Mouse (Mus musculus): ENCODE measurements at regions not wholly inside any gene's neighbourhood (a gene's known extent, or its start where the extent isn't known, plus 50 kb on each side); places are given as distances from the start of the nearest gene placed in this dataset.

DNA sequence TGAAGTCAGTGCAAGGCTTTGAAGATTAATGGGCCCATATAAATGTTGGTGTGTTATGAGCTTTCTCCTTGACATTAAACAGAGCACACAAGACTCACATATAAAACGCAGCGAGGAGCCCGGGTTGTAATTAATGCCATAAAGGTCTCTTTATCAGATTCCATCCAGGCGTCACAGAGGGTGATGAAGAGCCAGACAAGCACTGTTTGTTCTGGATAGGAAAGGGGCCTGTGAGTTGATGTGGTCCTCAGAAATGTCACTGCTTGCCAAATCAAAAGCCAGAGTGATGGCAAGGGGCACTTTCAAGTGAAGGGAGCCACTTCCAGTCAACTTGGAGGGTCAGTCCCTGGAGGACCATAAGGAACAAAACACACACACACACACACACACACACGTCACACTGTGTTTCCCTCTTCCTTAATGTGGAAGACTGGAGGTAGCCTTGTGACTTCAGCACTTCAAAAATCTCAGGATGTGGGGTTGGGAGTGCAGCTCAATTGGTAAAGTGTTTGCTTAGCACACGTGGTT lies 142.1 kb downstream of the Psmg1 start:
- no peak for DNase-seq
- intact Hi-C loops (cut with DNase I), result loop anchor here (2.0 kb wide), 1 partner anchor 16 kb away; no protein-coding TSS in a partner anchor

DNA sequence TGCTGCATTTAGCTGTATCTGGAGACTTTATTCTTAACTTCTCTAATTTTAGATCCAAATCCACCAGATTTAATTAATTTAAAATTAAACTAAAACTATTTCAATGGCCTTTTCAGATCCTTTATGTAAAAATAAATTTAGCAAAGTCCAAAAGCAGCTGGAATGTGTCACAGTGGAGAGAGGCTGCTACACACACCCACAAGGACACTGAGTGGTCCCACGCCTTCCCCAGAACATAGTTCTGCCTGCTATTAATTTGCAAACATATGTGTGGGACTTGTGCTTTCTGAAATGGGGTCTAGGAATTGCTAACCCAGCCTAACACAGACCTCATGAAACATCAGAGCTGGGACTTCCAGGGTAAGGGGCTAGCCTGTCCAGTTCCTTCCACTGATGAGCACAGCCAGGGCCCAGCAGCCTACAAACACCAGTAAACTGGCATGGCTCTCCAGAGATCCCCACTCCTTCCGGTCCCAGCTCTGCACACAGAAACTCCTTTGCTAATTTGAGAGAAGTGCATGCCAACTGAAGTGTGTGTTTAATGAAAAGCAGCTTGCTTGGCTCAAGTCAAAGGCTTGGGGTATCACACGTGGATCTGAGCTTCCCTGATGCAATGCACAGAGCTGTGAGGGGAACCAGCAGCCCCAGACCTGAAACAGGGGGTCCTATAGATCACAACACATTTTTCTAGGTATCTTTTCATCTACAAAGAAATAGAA lies 142.8 kb downstream of the Psmg1 start:
- intact Hi-C loops (cut with DNase I), result loop anchor here (2.0 kb wide), 1 partner anchor 15 kb away; no protein-coding TSS in a partner anchor
- DNase-seq, result no peak

DNA sequence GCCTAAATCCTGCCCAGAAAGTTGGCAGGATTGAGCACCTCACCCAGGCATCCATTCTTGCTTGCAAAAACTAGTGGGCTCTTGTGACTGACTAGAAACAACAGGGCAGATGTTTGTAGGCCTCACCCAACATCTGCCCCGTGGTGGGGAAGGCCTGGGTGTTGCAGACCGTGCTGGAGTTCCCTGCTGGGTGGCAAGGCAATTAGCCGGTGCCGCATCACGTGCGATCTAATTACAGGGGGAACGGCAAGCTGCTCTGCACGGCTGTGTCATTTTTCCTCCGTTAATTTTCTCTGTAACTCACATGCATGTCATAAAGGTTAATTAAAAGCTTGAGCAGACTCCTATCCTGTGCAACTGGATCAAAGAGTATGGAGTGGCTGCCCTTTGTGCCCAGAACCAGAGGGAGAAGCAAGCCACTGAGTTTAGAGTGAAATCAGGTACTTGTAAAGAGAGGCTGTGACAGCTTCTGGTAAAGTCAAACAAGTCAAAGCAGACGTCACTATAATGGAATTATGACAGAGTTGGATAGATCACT lies 143.5 kb downstream of the Ets2 start:
- intact Hi-C loops (cut with DNase I), result no loop called here
- DNase-seq, result no peak

DNA sequence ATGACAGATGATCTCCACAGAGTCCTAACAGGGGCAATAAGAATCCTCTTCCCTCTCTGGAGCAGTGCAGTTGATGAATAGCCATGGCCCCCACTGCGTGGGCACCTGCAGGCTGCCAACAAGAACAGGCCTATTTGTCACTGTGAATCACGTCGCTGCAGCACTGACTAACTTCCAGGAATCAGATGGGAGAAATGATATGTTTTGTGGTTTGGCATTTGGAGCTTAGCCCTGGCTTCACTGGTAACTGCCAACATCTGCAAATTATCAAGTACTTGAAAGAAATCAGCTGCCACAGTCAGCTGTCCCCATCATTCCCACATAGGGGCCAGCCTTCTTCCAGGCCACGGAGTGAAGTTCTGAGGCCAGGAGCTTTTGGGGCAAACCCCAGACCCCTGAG lies 142.8 kb downstream of the Ets2 start:
- intact Hi-C loops (cut with DNase I), result no loop called here
- no peak for DNase-seq

DNA sequence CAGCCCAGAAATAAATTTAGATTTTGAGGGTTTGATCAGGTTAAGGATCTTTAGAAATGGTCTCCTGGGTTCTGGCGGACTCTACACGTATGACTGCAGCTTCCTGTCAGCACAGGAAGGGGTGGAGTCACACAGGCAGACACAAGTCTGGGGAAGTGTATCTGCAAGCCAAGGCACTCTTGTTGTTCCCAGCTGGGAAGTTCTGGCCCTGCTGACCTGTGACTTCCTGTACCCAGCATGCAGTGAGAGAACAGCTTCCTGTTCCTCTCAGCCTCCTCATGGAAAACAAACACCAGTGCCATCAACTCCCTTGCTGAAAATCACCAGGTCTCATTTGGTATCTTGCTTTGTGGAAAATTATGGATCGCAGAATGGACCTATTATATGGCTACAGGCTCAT lies 140.9 kb downstream of the Ets2 start:
- DNase-seq, result no peak
- intact Hi-C loops (cut with DNase I), result no loop called here

DNA sequence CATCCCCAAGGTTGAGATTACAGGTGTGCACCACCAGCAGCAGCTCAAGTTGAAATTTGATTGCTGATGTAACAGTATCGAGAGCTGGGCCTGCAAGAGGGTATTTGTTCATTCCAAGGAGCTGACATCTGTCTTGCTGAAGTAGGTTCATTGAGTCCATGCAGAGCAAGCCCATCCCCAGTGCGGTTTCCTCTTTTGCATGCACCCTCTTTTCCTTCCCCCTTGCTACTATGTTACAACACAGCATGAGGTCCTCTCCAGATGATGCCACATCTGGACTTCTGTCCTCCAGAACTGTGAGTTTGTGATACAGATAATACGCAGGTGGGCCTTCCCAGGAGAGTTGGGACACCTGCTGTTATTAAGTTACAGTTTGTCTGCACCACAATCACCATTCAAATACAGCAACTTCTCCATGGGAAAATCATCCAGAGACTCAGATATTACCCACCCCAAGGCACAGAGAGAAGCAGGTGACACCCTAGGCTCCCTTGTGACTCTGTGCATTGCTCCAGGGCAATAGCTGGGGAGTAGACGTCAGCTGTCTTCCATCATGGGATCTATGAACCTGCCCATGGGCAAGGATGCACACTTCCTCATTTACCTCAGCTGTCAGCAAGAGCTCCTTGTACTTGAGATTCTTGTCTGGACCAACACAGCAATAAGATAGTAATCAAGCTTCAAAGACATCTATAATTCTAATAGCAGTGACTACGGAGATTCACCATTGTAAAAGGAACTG lies 137.8 kb downstream of the Ets2 start:
- intact Hi-C loops (cut with DNase I), result no loop called here
- no peak for DNase-seq

DNA sequence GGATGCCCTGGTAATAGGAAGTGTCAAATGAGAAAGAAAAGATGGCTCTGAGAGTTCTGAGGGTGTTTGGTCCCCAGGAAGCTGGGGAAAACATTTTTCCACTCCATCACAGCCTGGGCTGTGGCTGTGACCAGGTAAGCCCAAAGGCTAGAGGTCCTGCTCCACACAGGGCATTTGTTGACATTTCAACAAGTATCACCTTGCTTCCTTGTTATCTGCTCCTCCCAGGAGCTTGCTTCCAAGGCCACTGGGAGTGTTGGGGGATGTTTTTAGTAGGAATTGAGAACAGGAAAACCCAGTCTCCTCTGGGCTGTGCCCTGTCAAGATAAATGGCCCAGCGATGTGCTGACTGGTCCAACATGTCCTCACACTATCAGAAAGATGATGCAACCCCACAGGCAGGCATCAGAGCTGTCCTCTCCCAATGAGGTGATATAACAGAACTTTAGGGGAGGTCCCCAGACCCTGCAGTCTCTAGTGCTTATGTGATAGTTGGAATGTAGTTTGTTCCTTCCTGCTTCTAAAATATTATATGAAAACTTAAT lies 137.1 kb downstream of the Ets2 start:
- intact Hi-C loops (cut with DNase I), result no loop called here
- no peak for DNase-seq

DNA sequence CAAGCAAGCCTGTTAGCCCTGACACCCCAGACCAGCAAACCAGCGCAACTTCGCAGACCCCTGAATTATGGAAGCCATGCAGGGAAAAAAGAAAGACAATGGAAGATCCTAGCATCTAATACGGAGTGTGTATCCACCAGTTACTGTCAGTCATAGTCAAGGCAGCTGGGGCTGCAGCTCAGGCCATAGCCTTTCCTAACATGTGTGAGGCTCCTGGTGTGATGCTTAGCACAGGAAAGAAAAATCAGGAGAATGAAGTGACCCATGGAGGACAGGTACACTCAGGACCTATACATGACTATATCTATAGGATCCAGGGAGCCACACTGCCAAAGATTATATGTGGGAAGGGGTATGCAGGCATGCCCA lies 136.6 kb downstream of the Ets2 start:
- intact Hi-C loops (cut with DNase I), result no loop called here
- no peak for DNase-seq

DNA sequence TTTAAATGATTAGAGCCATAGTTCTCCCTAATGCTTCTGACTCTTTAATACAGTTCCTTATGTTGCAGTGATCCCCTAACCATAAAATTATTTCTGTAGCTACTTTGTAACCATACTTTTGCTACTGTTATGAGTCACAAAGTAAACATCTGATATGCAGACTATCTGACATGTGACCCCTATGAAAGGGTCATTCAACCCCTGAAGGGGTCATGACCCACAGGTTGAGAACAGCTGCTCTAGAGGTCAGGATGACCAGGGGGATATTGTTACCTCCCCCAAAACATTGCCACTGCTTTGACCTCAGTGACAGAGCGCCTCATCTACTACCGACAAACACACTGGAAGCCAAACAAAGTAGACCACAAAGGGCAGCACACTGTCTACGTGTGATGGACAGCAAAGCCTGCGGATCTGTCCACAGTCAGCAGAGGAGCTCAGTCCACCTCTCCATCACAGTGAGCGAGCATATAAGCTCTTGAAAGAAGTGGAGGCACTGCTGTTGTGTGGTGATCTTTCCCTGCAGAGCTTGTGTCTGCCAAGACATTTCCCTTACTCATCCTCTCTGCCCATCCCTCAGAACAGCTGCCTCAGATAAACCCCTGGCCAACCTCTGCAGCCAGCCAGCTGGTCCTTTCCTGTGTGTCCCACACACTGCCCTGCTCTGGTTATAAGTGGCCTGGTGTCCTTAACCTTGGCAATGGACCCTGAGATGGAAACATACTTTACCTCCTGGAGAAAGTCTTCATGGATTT lies 136.0 kb downstream of the Ets2 start:
- no peak for DNase-seq
- intact Hi-C loops (cut with DNase I), result no loop called here

DNA sequence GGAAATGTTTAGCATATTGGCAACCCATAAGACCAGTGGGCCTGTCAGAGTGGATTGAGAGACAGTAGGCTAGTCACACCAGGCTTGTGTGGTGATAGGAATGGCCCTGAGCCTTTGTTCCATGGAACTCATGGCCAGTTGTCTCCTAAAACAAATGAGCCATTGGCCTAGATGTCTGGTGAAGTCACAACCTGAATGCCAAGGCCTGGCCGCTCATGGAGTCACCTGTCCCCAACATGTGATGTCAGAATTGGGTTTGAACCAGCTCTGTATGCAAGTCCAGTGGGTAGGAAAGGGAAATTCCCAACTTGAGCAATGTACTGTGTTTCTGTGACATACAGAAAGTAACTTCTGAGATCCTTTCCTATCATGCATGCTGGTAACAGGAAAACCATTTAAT lies 134.1 kb downstream of the Ets2 start:
- intact Hi-C loops (cut with DNase I), result no loop called here
- no peak for DNase-seq

DNA sequence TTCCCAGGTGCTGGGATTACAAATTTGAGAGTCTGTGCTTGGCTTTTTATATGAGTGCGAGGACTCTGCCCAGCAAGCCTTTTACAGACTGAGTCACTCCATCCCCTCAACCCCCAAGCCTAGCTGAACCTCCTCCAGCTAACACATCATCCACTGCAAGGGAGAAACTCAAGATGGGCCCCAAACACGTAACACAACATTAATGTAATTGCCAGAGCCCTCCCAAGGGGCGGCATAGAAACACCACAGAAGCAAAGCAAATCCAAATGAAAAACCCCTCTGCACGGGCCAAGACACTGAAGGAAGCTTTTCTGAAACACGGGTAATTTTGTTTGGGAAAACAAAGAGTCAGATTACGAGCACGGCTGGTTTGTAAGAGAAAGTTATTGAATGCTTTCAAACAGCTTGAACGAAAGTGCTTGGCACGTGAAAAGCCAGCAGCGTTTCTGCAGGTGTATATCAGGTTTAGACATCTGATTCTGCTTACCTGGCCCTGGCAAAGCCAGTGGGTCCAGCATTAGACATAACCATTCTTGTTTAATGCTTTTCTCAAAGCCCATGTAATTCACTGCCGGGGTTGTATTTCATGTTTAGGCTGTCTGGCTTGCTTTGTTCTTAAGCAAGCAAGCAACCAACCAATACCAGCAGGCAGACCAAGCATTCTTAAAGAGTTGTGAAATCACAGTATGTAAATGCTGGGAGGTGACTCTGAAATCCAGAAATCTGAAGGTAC lies 132.8 kb downstream of the Ets2 start:
- DNase-seq, result peak; percentile 49 to 53
- intact Hi-C loops (cut with DNase I), result loop anchor here (5.0 kb wide), 1 partner anchor 113 kb away; no protein-coding TSS in a partner anchor

DNA sequence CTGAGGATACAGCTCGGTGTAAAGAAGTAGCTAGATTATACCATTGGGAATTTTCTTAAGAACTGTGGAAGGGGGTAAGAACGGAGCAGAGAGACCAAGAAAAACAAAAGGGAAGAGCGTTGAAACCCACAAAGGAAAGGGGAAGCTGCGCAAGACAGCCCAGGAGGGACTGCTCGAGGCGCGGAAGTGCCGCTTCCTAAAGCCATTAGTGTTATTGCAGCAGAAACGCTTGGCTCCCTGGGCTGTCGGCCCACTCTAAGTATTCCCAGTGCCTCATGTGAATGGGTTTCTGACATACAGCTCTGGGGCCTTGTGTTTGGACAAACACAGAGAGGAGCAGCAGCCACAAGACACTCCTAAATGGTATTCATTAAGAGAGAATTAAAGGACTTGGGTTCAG lies 131.6 kb downstream of the Ets2 start:
- intact Hi-C loops (cut with DNase I), result loop anchor here (2.0 to 5.0 kb wide), 3 partner anchors 15 to 114 kb away; no protein-coding TSS in a partner anchor
- peak; percentile 51 to 60 for DNase-seq

DNA sequence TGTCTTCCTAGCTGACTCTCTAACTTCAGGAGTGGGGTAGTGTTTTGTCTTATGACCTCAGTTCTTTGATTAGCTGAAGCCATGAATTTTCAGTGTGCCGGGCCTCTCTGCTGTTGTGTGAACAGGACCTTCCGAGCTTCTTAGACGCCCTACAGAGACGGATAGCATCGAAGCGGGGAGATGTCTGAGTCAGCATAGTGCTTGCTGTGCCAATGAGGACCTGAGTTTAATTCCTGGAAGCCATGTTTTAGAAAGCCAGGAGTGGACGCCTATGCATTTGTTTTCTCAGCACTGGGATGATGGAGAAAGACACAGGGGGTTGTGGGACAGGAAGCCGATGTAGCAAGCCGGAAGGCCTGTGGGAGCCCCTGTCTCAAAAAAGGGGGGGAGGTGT lies 130.5 kb downstream of the Ets2 start:
- intact Hi-C loops (cut with DNase I), result loop anchor here (2.0 to 5.0 kb wide), 3 partner anchors 16 to 115 kb away; no protein-coding TSS in a partner anchor

DNA sequence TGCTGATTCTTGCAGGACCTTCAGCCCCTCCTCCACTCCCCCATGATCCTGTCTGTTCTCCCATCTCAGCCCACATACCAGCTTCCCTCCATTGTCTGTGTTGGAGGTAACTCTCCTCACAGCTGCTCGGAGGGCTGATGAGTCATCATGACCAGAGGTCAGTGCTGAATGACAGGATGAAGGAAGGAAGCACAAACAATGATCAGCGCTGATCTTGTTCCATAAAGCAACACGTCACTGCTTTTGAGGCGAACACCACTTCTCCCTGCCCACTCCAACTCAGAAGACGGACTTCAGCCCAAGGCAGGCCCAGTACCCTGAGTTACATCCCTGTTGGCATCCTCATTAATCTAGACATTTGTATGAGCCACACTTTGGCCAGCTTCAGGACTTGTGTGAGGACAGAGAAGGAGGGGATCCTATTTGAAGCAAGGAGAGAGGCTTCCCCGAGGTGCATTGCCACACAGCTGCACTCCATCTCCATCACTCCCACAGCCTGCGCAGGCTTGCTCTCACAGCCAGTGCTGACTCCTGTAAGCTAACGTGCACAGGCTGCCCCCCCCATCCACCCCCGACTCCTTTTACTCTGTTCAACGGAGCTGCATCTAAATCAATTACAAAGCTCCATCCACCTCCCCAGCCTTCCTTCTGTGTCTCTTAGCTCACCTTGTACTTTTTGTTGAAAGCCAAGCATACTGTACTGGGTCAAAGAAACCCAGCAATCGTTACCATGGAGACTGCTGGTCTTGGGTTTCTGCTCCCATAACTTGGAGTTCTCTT lies 129.9 kb downstream of the Ets2 start:
- DNase-seq, result peak; percentile 67 to 68
- intact Hi-C loops (cut with DNase I), result loop anchor here (2.0 to 5.0 kb wide), 4 partner anchors 17 to 129 kb away; partner anchors contain the start of gene Ets2

More for the DNA sequence above, 130.5 kb downstream of the Ets2 start:
- no peak for DNase-seq

DNA sequence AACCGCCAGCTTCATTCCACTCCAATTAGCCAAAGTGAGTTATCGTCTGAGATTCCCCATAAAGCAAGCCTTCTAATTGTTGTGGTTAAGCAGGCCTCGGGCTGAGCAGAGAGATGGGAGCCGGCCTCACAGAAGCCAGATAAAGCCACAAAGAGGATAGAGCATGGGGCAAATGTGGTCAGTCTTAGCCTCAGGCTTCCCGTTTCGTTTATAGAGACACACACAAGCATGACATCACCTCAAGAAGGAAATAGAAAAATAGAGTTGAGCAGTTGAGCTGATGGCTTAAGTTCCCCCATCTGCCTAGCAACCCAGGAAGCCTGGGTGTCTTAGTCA lies 125.5 kb downstream of the Ets2 start:
- DNase-seq, result no peak
- intact Hi-C loops (cut with DNase I), result no loop called here

DNA sequence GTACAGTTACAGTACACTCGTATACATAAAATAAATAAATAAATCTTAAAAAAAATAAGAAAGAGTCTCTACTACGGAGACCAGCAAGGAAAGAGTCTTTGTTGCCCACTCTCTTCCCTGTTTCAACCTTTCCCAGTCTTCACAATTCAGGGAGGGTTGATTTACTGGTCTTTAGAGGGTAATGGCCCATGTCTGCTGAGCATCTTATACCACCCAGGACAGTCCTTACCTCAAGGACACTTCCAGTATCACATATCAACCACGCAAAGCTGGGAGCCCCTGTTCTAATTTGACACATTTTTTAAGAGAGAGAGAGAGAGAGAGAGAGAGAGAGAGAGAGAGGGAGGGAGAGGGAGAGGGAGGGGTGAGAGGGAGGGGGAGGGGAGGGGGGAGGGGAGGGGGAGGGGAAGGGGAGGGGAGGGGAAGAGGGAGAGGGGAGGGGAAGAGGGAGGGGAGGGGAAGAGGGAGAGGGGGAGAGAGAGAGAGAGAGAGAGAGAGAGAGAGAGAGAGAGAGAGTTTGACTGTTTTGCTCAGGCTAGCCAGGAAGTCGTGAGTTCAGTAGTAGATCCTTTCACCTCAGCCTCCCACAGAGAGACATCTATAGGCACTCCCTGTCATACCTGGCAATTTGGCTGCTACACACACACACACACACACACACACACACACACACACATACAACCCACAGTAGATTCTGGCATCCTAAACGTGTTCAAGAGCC lies 125.0 kb downstream of the Ets2 start:
- no peak for DNase-seq
- intact Hi-C loops (cut with DNase I), result no loop called here

DNA sequence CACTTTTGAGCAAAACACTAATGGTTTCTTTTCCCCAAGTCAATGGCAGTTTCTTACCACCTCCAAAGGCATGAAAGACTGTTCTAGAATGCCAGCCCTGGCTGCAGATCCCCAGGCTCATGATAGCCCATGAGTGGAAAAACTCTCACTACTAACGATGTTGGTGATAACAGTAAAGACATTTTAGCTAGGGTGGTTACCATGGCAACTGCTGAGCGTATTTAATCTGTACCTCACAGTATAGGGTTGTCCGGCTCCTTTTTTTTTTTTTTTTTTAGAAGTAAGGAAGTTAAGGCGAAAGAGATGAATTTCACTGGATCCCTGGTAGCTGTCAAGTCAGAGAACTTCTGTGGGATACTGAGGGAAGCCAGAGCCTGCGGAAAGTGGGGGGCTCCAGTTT lies 123.8 kb downstream of the Ets2 start:
- intact Hi-C loops (cut with DNase I), result no loop called here
- DNase-seq, result no peak

DNA sequence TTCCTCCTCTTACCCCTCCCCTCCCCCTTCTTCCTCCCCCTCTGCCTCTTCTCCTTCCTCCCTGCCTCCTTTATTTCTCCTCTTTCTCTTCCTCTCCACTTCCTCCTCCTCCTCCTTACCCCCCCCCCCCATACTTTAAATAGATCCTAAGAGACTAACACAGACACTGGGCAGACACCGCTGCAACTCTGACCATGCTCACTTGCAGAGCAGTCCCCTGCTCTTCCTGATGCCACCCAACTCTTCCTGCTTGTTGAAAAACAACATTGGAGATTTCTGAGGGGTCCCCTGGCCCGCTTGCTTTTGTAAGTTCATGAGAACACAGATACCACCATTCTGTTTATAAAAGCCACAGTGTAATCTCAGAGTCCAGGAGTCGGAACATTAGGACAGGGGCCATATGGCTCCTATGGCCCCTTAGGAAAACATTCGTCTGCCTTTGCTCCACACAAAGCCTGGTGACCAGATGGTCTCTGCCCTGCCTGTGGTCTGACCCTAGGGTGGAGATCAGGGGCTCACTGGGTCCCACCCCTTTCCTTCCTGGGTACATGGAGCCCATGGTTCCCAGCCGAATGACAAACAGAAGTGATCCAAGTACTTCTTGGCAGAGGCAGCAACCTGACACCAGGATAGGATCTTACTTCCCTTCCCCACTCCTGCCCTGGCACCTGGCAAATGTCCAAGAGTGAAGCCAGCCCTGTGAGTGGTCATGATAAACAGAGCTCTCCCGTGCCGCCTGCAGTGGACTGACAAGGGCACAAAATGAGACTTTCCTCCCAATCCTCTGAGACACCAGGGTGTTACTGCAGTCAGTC lies 123.1 kb downstream of the Ets2 start:
- DNase-seq, result peak; percentile 77 to 79
- intact Hi-C loops (cut with DNase I), result loop anchor here (5.0 kb wide), 1 partner anchor 53 kb away; no protein-coding TSS in a partner anchor
